8 mouse cellular contexts compared by ENCODE assay signal in genomic region chr3:88145411-88145782, GRCm38 (mm10). TPM values are rescaled to one million over a fixed set of nuclear protein-coding genes. Genes with fewer than 3 reads are reported as not detected.
DNase-seq lines count a peak whose midpoint lies in the region; ATAC-seq and TF ChIP-seq lines count a peak whose summit lies in the region.

No protein-coding gene starts in this region.

- H3K27me3 ChIP-seq in kidney, embryonic 15.5 days: no peaks in the 10 kb centered on the region
- H3K27me3 ChIP-seq in MEL (ENCODE audit: control insufficient read depth in 1 of 2, insufficient read depth in 2 of 2, low read length in 2 of 2): no peaks in the 10 kb centered on the region
- no peaks in the 10 kb centered on the region for H3K27me3 ChIP-seq in embryonic facial prominence, embryonic 15.5 days
- peaks cover 11% of the 10 kb centered on the region for H3K27me3 ChIP-seq in midbrain, embryonic 13.5 days

- H3K4me2 ChIP-seq in kidney, embryonic 15.5 days: peak overlapping the region; percentile 96
- H3K4me2 ChIP-seq in embryonic facial prominence, embryonic 15.5 days (replicated peaks): peak overlapping the region; percentile 95
- H3K4me2 ChIP-seq in midbrain, embryonic 13.5 days (replicated peaks): peak overlapping the region; percentile 90

- peak overlapping the region; percentile 95; the same call in 1 of the 2 replicates for H3K4me3 ChIP-seq in kidney, embryonic 15.5 days (replicated peaks)
- H3K4me3 ChIP-seq in MEL (ENCODE audit: control insufficient read depth in 1 of 2, insufficient read depth in 1 of 2, low read depth in 2 of 2, low read length in 2 of 2): no peak overlapping the region
- peak overlapping the region; percentile 92 for H3K4me3 ChIP-seq in embryonic facial prominence, embryonic 15.5 days (replicated peaks)
- peak overlapping the region; percentile 96 for H3K4me3 ChIP-seq in midbrain, embryonic 13.5 days (replicated peaks)

- no peaks in the 10 kb centered on the region for H3K9me3 ChIP-seq in kidney, embryonic 15.5 days (replicated peaks)
- H3K9me3 ChIP-seq in MEL (replicated peaks; ENCODE audit: insufficient read depth, low read length): no peaks in the 10 kb centered on the region
- no peaks in the 10 kb centered on the region for H3K9me3 ChIP-seq in embryonic facial prominence, embryonic 15.5 days (replicated peaks)
- H3K9me3 ChIP-seq in midbrain, embryonic 13.5 days: no peaks in the 10 kb centered on the region

- peaks cover 79% of the 10 kb centered on the region for H3K79me2 ChIP-seq in MEL (ENCODE audit: control insufficient read depth, insufficient read depth, low read length, poor library complexity)

- TF ChIP-seq EP300 in MEL (IDR thresholded peaks at IDR 0.05; ENCODE audit: low read depth in 1 of 2, low read length in 2 of 2): no peak

- ATAC-seq in kidney, embryonic 15.5 days (replicated peaks; ENCODE audit: low FRiP score): no peak
- no peak for ATAC-seq in embryonic facial prominence, embryonic 15.5 days (ENCODE audit: insufficient number of reproducible peaks, low FRiP score, low TSS enrichment, low read depth)
- no peak for ATAC-seq in midbrain, embryonic 13.5 days
- ATAC-seq in inflammation-experienced regulatory T-cells, adult 6 months: no peak

- no peak for TF ChIP-seq CTCF in MEL (IDR thresholded peaks at IDR 0.05 in 2 of 3, conservative IDR thresholded peaks at IDR 0.05 in 1 of 3; ENCODE audit: control insufficient read depth in 1 of 3, insufficient read depth in 1 of 3, low read depth in 2 of 3, low read length in 3 of 3, poor library complexity in 1 of 3, severe bottlenecking in 1 of 3)

- no peak for TF ChIP-seq POLR2A in MEL (IDR thresholded peaks at IDR 0.05; ENCODE audit: control insufficient read depth in 1 of 2, insufficient read depth in 1 of 2, low read depth in 1 of 2, low read length in 2 of 2, poor library complexity in 1 of 2)

- peak overlapping the region; percentile 99; the same call in 1 of the 2 replicates for H3K27ac ChIP-seq in kidney, embryonic 15.5 days
- H3K27ac ChIP-seq in MEL (ENCODE audit: control insufficient read depth, low read depth, low read length): no peak overlapping the region
- peak overlapping the region; percentile 68 for H3K27ac ChIP-seq in embryonic facial prominence, embryonic 15.5 days (replicated peaks)
- H3K27ac ChIP-seq in midbrain, embryonic 13.5 days: peak overlapping the region; percentile 99

- H3K9ac ChIP-seq in kidney, embryonic 15.5 days: peak overlapping the region; percentile 29; the same call in 1 of the 2 replicates
- H3K9ac ChIP-seq in MEL (ENCODE audit: control insufficient read depth, low read depth, low read length, poor library complexity, severe bottlenecking): peak overlapping the region; percentile 92
- H3K9ac ChIP-seq in embryonic facial prominence, embryonic 15.5 days: 0 out of 2 replicates have a peak overlapping the region, but pooled peaks have one; percentile 6
- H3K9ac ChIP-seq in midbrain, embryonic 13.5 days (replicated peaks): peak overlapping the region; percentile 92

- H3K36me3 ChIP-seq in kidney, embryonic 15.5 days: peaks cover 4% of the 10 kb centered on the region; the same call in 1 of the 2 replicates
- peaks cover 0 to 59% of the 10 kb centered on the region in 2 experiments; a peak in 2 of 4 replicates for H3K36me3 ChIP-seq in MEL (ENCODE audit: control insufficient read depth in 1 of 2, insufficient read depth in 2 of 2, low read length in 2 of 2)
- no peaks in the 10 kb centered on the region for H3K36me3 ChIP-seq in embryonic facial prominence, embryonic 15.5 days
- no peaks in the 10 kb centered on the region for H3K36me3 ChIP-seq in midbrain, embryonic 13.5 days

- 23% methylated on average over 4 of the region's 4 CpGs for WGBS in kidney, embryonic 15.5 days
- WGBS in embryonic facial prominence, embryonic 15.5 days: 20% methylated on average over 4 of the region's 4 CpGs
- 31% methylated on average over 4 of the region's 4 CpGs for WGBS in midbrain, embryonic 13.5 days

- no peak for TF ChIP-seq RAD21 in MEL (IDR thresholded peaks at IDR 0.05; ENCODE audit: low read depth, low read length)

- DNase-seq in kidney, adult 18-20 months: no peak
- DNase-seq in MEL (ENCODE audit: low read depth, low spot score): no peak
- peak; percentile 31 for DNase-seq in heart, postnatal 4 days
- no peak for DNase-seq in ovary, adult 18-20 months (ENCODE audit: low spot score)

- peaks cover 87% of the 10 kb centered on the region for H3K4me1 ChIP-seq in kidney, embryonic 15.5 days
- H3K4me1 ChIP-seq in MEL (ENCODE audit: control insufficient read depth in 1 of 2, insufficient read depth in 2 of 2, low read length in 2 of 2): peaks cover 33 to 69% of the 10 kb centered on the region in 2 experiments
- peaks cover 86% of the 10 kb centered on the region for H3K4me1 ChIP-seq in embryonic facial prominence, embryonic 15.5 days
- H3K4me1 ChIP-seq in midbrain, embryonic 13.5 days (replicated peaks): peaks cover 86% of the 10 kb centered on the region

TF ChIP-seq in MEL, 35 proteins besides CTCF, POLR2A, EP300 and RAD21:
- no peak for TF ChIP-seq TCF12 (IDR thresholded peaks at IDR 0.05; ENCODE audit: low read depth, low read length)
- no peak for TF ChIP-seq TAL1 (IDR thresholded peaks at IDR 0.05; ENCODE audit: low read length)
- TF ChIP-seq SIN3A (IDR thresholded peaks at IDR 0.05; ENCODE audit: low read length): no peak
- no peak for TF ChIP-seq ZMIZ1 (IDR thresholded peaks at IDR 0.05; ENCODE audit: low read depth, low read length)
- TF ChIP-seq ZC3H11A (IDR thresholded peaks at IDR 0.05; ENCODE audit: low read depth, low read length): no peak
- TF ChIP-seq MYB (IDR thresholded peaks at IDR 0.05; ENCODE audit: low read depth, low read length): no peak
- no peak for TF ChIP-seq ELF1 (IDR thresholded peaks at IDR 0.05; ENCODE audit: low read depth, low read length)
- no peak for TF ChIP-seq MAZ (IDR thresholded peaks at IDR 0.05; ENCODE audit: low read depth, low read length)
- TF ChIP-seq CHD2 (IDR thresholded peaks at IDR 0.05; ENCODE audit: low read length): no peak

RNA-seq across cellular contexts. Expression of gene Mef2d, which starts 3.2 kb away (rescaled TPM):
- 18.5 and 21.5 TPM in 2 replicates for polyA plus RNA-seq in kidney, embryonic 15.5 days (2015; fragmentation: Nextera tagmentation; extraction: Ambion mirVana)
- 16.2 and 16.9 TPM in 2 replicates for total RNA-seq in MEL (2012; rRNA removed)
- 100 to 1,000 TPM in 1 of 2 experiments, 10 to 100 TPM in 1; 71.4 to 117 TPM for polyA plus RNA-seq in MEL (2012; ENCODE audit: insufficient read depth in 1 of 2, insufficient read length in 2 of 2, low read depth in 1 of 2, low replicate concordance in 2 of 2, missing spikeins in 1 of 2)
- polyA plus RNA-seq in embryonic facial prominence, embryonic 15.5 days (2015; fragmentation: Nextera tagmentation; extraction: Ambion mirVana): 31.0 and 31.1 TPM in 2 replicates
- 100 to 1,000 TPM; 115 to 120 TPM for total RNA-seq in heart, postnatal 4 days (2021)
- polyA plus RNA-seq in midbrain, embryonic 13.5 days (2015; fragmentation: Nextera tagmentation; extraction: Ambion mirVana): 15.1 and 16.9 TPM in 2 replicates
- 10 to 100 TPM; 16.6 to 32.0 (median 27.7) TPM for polyA plus RNA-seq in inflammation-experienced regulatory T-cells, adult 6 months (2017; shearing (Covaris generic))

Comparison
In these comparisons a context has a peak if more than half of its experiments do, and no peak if none do; other contexts are left out.
1. H3K4me3 ChIP-seq: peak in kidney, embryonic 15.5 days (single experiment), embryonic facial prominence, embryonic 15.5 days (single experiment) and midbrain, embryonic 13.5 days (single experiment); none in MEL (0 of 2).
2. H3K9ac ChIP-seq: peak in every context shown above with its lines; median percentile 92 in MEL; 92 in midbrain, embryonic 13.5 days; 29 in kidney, embryonic 15.5 days; 6 in embryonic facial prominence, embryonic 15.5 days.
3. Peak in every context shown above with its lines, with median percentiles within 50 percentile points of each other: H3K4me2 ChIP-seq.